Mouse (Mus musculus) fibroblast of lung, adult 2 months (primary cell): ENCODE measurements around the gene Ankrd53.
"Not testable (repeated sequence)": the region's sequence is repeated elsewhere in the genome, so short reads cannot be mapped to it uniquely, and the experiment has no call there.

Experiments used
- DNase-seq: peaks from one replicate; pipeline ENCODE4 v3.0.0-alpha.2; 2011; ENCODE audit warnings: low read depth

Gene Ankrd53

DNA sequence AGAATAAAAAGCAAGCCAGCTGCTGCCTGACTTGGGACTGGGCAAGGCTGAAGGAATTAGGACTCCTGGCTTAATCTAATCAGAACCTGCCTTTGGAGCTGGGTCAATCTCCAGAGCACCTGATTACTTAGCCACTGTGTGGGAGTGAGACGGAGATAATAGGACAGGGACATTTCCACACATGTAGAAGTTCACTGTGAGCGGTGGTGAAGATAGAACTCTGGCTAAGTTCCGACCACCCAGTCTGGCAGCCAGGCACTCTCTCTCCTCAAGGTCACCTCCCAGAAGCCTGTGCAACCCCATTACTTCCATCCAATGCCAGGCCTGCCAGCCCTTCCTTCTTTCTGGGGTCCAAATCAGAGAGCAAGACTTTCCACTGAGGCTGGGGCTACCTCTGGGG, 4.5 kb downstream of the Ankrd53 start:
- DNase-seq: no peak

DNA sequence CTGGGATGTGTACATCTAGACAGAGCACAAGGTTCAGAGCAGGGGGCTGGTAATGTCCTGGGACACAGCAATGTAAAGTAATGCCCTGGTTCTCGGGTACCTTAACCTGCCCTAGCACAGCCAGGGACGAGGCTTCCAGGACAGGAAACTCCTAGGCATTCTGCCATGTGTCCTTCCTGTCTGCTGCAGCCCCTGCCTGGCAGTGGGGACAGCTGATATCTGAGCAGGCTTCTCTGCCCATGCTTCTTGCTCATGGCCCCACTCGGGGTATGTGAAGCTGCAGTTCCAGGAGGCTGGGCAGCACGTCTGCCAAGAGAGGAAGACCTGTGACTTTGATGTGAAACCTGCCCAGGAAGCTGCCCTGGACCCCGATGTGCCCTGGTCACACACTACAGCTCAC, 6.0 kb downstream of the Ankrd53 start:
- no peak for DNase-seq

DNA sequence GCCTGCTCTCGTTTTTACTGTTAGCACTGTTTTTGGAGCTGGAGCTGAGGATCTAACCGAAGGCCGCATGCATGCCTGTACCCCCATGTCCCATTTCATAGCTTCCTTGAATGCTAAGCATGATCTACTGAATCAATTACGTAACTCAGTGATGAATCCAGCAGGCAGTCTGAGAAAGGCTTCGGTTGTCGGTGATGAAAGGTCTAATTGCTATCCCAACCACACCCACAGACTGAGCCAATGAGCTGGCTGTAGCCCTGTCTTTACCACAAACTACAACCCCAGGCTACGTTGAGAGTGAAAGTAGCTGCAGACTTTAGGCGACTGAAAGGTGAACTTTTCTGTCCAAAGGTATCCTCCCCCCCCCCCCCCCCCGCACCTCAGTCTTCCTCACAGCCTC, 11.7 kb downstream of the Ankrd53 start:
- peak; percentile 43 for DNase-seq

DNA sequence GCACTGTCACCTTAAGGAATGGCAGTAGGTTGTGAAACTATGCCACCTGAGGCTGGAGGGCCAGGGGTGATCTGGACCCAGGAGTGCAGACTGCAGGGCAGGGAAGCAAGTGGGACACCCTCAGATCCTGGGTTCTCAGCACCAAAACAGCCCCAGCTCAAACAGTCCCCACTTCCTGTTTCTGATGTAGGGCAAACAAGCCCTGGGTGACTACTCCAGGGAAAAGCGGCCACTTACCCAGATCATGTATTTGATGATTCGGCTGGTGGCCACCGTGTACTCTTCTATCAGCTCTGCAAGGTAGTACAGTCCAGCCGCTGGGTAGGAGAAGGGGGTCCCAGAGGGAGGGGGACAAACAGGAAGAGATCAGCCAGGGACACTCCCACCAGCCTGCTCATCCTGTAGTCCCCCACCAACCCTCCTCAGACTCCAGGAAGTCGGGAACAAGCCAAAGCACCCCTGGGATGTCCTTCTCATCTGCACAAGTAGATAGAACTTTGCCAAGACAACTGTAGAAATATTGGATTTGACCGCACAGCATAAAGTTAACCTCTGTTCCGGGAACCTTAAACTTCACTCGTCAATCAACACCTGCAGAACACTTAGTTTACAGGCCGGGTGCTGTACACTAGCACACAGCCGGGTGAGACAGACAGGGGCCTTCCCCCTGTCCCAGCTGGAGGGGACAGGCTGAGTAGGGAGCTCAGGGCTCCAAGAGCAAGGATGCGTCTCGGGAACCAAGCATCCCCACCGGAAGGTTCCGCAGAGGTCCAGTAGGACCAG, 12.5 kb downstream of the Ankrd53 start:
- no peak for DNase-seq

DNA sequence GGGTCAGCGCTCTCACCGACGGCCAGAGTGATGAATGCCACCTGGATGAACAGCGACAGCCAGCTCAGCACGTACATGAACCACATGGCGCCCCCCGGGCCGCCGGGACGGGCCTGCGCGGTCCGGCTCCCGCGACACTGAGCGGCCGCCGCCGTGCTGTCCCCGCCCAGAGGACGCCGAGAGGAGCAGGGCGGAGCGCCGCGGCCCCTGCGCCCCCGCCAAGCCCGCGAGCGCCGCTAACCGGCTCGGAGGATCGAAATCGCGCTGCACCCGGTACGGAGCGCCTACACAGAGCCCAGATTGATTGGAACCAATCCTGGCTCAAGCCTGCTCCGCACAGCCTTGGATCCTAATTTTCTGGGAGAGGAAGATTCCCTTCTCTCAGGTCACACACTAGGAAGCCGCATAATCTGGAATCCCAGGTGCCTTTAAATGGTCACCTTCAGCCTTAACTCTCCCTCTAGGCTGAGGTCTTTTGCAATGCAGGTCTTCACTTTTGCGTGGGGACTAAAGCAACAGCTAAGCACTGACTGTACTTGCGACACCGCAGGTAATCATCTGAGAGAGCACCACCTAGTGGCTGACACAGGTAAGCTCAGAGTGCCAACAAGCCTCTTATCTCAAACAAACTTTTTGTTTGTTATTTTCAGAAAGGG, 13.3 kb downstream of the Ankrd53 start, which contains the start of gene Tex261:
TSS of gene Tex261 (minus strand) at position 176 of the 656 bp plus-strand sequence.
- DNase-seq: peak; percentile 73

DNA sequence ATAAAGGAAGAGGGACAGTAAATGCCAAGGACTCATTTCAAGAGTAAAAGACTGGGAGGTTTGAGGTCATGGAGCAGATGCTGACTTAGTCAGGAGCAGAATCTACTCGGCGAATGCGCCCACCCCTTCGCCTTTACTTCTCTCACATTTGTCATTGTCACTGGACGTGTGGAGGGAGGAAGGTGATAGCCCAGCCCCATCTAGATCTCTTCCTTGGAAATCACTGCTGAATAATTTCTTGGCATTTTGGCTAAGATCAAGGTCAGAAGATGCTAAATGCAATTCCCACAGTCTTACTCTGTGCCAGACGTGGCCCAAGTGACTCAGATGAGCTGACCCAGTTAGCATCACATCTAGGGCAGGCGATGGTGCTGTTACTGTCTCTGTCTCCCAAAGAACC, 15.9 kb downstream of the Ankrd53 start:
- no peak for DNase-seq

DNA sequence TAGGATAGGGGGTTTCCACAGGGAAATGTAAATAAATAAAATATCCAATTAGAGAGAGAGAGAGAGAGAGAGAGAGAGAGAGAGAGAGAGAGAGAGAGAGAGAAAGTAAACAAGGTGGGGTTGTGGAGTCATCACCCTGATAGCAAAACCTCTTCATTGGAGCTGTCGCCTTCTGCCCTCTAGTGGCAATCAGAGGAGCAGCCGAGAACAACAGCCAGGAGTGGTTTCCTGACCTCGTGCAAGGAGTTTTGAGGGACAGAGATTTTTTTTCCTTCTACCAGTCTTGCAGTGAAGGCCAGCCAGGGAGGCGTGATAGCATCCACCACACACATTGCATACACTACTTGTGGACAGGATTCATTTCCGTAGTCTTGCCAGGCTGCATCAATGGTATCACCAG, 16.6 kb downstream of the Ankrd53 start:
- DNase-seq: peak; percentile 36

DNA sequence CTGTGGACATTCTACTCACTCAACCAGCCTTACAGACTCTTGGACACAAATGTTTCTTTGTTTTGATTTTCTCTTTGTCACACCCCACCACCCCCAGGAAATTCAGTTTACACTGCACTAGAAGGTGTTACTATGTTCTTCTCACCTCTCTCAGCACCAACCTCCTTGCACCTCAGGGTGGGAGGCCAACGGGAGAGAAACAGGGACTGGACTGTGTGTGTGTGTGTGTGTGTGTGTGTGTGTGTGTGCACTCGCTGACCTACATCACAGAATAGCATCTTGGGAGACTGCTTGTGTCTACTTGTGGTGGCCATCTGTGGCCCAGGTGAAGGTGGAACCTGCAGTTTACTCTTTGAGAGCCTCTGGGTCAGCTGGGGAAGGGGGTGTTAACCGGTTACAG, 24.0 kb downstream of the Ankrd53 start:
- DNase-seq: no peak

DNA sequence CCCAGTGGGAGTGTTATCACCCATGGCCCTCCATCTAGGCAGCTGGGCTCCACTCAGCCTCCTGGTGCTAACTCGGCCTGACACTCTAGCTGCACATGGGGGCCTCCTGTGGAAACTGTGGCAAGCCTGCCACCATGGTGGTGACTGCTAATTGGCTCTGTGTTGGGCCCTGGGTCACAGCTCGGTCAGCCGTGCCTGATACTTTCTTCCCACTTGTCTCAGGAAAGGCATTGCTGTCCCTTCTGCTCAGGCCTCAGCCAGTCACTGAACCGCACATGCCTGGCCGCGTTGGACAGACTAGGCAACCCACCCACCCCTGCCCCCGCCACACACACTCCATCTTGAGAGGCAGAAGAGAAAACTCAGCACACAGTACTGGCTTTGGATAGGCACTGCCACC, 26.1 kb downstream of the Ankrd53 start:
- no peak for DNase-seq

DNA sequence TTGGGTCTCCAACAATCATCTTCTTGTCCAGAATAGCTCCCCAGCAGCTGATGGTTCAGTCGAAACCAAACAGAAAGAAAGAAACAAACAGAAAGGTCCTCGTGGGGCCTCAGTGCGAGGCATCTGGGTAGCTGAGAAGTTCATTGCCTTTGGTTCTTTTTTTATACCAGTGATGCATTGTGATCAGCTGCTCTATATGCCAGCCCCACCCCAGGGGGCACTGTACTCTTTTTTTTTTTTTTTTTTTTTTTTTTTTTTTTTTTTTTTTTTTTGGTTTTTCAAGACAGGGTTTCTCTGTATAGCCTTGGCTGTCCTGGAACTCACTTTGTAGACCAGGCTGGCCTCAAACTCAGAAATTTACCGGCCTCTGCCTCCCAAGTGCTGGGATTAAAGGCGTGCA, 28.1 kb downstream of the Ankrd53 start:
- not testable (repeated sequence) for DNase-seq

DNA sequence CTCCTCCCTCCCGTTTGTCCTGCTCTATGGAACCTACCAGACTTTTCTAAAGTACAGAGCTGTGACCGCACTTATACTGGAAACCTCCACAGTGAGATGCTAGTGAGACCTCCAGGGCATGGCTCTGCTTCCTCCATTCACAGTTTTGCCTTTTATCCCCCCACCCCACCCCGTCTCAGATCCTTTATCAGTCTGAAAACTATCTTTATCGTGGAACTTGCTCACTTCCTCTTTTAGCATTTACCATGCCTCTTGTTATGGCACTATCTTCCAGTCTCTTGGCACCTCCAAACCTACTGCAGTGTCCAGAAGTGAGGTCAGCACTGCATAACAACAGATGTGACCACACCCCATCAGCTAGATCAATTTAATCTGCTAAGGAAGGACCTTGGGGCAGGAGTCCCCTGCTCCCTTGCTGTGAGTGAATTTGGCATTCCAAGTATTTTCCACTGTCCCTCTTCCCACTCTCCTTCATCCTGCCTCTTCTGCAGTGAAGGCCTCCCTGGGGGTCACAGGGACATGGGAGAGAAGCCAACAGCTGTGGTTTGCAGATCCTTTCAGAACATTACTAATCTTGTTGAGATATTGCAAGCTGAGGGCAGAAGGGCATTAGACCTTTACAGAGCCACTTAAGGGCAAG, 28.9 kb downstream of the Ankrd53 start:
- no peak for DNase-seq

DNA sequence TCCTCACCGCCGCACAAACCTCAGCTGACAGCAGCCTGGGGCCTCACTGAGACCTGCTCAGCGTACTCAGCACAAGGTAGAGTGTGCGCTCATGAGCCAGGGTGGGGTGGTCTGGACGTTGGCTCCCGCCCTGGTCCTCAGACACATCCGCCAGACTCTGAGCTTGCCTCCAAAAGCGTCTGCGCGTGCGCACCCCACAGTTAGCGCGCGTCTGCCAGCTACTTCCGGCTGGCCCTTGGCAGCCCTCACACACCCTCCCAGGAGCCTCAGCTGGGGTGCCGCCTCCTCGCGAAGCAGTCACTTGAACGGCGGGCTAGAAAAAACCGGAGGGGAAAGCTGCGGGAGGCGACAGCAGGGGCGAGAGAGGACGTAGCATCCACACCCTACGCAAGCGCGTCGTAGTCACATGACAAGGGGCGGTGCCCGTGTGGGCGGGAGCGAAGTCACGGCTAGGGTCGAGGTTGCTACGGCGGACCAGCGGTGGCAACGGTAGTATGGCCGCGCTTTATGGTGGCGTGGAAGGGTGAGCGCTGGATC, 32.4 kb downstream of the Ankrd53 start, which contains the start of gene Nagk:
TSS of gene Nagk (plus strand) at position 223 of the 537 bp plus-strand sequence.
- DNase-seq: peak; percentile 91

DNA sequence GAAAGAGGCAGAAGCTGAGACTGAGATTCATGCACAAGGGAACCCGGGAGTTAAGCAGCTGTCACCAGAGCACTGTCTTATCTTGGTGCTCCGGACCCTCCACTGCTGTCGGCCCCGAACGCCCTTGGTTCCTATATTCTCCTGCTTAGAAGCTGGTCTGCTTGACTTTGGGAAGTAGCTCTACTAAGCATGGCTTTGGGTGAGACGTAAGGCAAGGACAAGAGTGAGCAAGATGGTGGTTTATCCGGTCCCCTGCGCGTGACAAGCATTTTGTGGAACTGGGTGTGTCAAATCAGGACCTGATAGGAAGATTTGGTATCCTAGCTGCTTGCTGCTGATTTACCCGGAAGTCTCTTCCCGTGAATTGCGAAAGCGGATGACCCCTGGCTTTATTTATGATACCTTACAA, 33.1 kb downstream of the Ankrd53 start:
- DNase-seq: no peak

DNA sequence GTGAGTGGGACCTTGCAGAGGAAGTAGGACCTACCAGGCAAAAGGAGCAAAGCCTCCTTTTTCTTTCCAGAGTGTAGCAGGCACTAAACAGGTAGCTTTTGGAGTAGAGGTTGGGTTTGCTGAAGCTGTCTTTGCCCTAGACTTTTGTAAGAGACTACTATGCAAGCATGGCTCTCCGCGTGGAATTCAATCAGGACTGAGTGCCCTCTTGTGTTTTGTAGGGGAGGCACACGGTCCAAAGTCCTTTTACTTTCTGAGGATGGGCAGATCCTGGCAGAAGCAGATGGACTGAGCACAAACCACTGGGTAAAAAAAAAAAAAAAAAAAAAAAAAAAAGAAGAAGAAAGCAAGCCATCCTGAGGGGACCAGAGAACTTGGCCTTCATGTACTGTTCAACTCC, 34.2 kb downstream of the Ankrd53 start:
- DNase-seq: no peak

DNA sequence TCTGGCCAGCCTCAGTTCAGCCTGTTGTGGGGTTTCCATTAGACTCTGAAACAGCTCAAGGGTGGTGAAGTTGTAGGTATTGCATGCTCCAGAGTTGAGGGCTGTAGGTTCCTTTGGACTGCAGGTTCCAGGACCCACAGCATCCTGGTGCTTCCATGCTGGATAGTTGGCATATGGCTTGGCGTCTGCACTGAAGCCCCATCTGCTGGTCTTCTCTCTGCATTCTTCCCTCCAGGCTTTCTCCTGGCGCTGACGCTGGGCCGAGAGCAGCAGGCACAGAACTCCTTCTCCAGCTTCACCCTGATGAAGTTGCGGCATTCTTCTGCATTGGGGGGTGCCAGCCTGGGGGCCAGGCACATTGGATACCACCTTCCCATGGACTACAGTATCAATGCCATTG, 39.6 kb downstream of the Ankrd53 start:
- DNase-seq: no peak

DNA sequence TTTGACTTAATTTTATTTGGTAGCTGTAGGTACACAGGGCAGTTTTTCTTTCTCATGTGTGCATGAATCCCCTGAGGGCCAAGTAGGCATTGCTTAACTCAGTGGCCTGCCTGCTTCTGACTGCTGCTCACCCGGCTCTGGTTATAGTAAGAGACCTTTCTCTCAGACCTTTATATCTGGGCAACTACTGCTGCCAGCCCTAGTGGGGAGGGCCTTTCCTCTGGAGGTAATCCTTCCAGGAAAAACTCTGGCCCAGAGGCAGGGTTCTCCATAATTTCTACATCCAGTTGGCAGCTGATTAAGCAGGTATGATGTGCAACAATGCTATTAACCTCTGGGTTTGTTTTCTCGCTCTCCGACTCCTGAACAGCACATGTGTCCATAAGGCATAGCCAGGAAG, 40.4 kb downstream of the Ankrd53 start:
- no peak for DNase-seq

DNA sequence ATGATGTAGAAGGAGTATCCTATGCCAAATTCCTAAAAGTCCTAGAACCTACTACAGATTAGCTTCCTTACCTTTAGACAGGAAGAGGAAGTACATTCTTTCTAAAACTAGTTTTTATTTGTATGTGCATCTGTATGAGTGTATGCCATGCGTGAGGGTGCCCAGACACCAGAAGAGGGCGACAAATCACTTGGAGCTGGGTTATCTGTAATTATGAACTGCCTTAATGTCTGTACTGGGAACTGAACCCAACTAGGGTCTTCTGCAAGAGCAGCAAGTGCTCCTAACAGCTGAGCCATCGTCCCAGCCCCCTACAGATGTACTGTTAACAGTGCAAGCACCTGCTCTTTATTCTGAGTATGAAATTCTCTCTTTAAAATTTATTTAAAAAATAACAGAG, 53.4 kb downstream of the Ankrd53 start:
- no peak for DNase-seq
